12 mouse cellular contexts compared by ENCODE assay signal in the genomic region with DNA sequence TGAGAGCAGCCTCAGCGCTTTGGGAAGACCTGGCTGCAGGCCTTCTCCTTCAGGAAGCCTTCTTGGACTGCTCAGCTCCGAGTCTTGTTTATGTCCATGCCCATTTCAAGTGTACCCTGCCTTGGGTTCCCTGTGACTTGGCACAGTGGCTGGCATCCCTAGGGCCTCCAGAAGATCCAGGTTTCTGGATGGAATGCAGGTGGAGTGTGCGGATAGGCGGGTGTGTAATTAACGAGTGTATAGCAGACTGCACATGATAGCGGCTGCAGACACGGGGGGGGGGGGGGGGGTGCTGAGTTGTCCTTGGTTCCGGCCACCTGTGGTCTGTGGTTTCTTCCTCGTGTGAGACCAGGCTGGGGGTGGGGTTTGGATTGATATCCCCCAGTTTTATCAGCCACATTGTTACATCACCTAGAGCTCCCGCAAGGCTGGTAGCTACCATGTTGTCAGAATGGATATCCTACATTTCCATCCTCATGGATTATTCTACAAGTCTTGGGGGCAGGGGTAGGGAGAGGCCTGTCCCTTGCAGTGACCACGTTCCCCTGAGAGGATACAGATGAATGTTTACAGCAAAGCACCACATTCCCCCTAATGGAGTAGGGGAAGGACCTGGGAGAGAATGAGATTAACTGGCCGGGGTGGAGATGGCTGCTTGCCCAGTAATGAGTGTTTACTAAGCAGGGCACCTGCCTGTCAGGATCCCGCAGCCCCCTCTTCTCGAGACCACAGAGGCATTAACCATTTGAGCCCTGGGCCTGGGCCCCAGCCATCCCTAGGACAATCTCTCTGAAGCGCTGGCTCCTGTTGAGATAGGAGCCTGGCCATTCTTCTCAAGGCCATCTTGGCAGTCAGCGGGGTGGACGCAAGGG. TPM values are rescaled to one million over a fixed set of nuclear protein-coding genes. Genes with fewer than 3 reads are reported as not detected.
DNase-seq lines count a peak whose midpoint lies in the region; ATAC-seq and TF ChIP-seq lines count a peak whose summit lies in the region.
"Had no signal": no experiment of that assay in that cellular context is flagged by ENCODE, and none has a peak within 500 bp of the region (broad histone marks: within the 10 kb centered on the region; RNA-seq: fewer than 3 reads in every experiment).

No protein-coding gene starts in this region.

- no peaks in the 10 kb centered on the region for H3K36me3 ChIP-seq in midbrain, embryonic 13.5 days
- no peaks in the 10 kb centered on the region for H3K36me3 ChIP-seq in midbrain, embryonic 11.5 days (ENCODE audit: control insufficient read depth, insufficient read depth, low read length)
- H3K36me3 ChIP-seq in lung, embryonic 14.5 days (ENCODE audit: insufficient read depth) = no peaks in the 10 kb centered on the region
- no peaks in the 10 kb centered on the region for H3K36me3 ChIP-seq in stomach, embryonic 15.5 days

- H3K4me3 ChIP-seq in midbrain, embryonic 13.5 days (replicated peaks) = no peak overlapping the region
- no peak overlapping the region for H3K4me3 ChIP-seq in midbrain, embryonic 11.5 days (ENCODE audit: low read depth, low read length)
- H3K4me3 ChIP-seq in lung, embryonic 14.5 days (ENCODE audit: low read depth, low read length) = no peak overlapping the region
- H3K4me3 ChIP-seq in stomach, embryonic 15.5 days (replicated peaks) = no peak overlapping the region

- DNase-seq in adrenal gland, postnatal 14 days = peak; percentile 37
- no peak for DNase-seq in adrenal gland, postnatal 25 days
- no peak for DNase-seq in midbrain, embryonic 11.5 days (ENCODE audit: low spot score, missing footprints)
- peak; percentile 76 for DNase-seq in lung, embryonic 14.5 days
- no peak for DNase-seq in frontal cortex, postnatal 25 days (ENCODE audit: low spot score in 2 of 2)
- no peak for DNase-seq in urinary bladder, adult 18-20 months (ENCODE audit: low spot score in 2 of 2)
- DNase-seq: cerebellum, adult 8-10 months had no signal

- H3K27me3 ChIP-seq in midbrain, embryonic 13.5 days = no peaks in the 10 kb centered on the region
- H3K27me3 ChIP-seq in midbrain, embryonic 11.5 days (ENCODE audit: control insufficient read depth, insufficient read depth, low read length) = no peaks in the 10 kb centered on the region
- no peaks in the 10 kb centered on the region for H3K27me3 ChIP-seq in lung, embryonic 14.5 days (ENCODE audit: insufficient read depth, low read length)
- H3K27me3 ChIP-seq in stomach, embryonic 15.5 days (replicated peaks) = no peaks in the 10 kb centered on the region

- no peak for TF ChIP-seq CTCF in lung, embryonic 14.5 days (IDR thresholded peaks at IDR 0.05; ENCODE audit: low read depth)

- no peak overlapping the region for H3K4me2 ChIP-seq in midbrain, embryonic 13.5 days (replicated peaks)
- no peak overlapping the region for H3K4me2 ChIP-seq in midbrain, embryonic 11.5 days
- no peak overlapping the region for H3K4me2 ChIP-seq in lung, embryonic 14.5 days
- no peak overlapping the region for H3K4me2 ChIP-seq in stomach, embryonic 15.5 days

- no peaks in the 10 kb centered on the region for H3K9me3 ChIP-seq in midbrain, embryonic 13.5 days
- no peaks in the 10 kb centered on the region; the same call in 1 of the 2 replicates for H3K9me3 ChIP-seq in midbrain, embryonic 11.5 days (ENCODE audit: control insufficient read depth, low read length)
- H3K9me3 ChIP-seq in lung, embryonic 14.5 days (ENCODE audit: low read depth, low read length) = no peaks in the 10 kb centered on the region
- H3K9me3 ChIP-seq in stomach, embryonic 15.5 days = no peaks in the 10 kb centered on the region

- no peak overlapping the region; the same call in 1 of the 2 replicates for H3K27ac ChIP-seq in midbrain, embryonic 13.5 days
- H3K27ac ChIP-seq in midbrain, embryonic 11.5 days (ENCODE audit: low read depth, low read length) = no peak overlapping the region
- peak overlapping the region; percentile 44; the same call in 1 of the 2 replicates for H3K27ac ChIP-seq in lung, embryonic 14.5 days (ENCODE audit: low read depth)
- H3K27ac ChIP-seq in stomach, embryonic 15.5 days = no peak overlapping the region; the same call in 1 of the 2 replicates

- ATAC-seq in midbrain, embryonic 13.5 days = peak; percentile 80
- ATAC-seq in midbrain, embryonic 11.5 days (ENCODE audit: low FRiP score) = no peak
- peak; percentile 70; the same call in 1 of the 2 replicates for ATAC-seq in lung, embryonic 14.5 days (ENCODE audit: insufficient read depth)
- ATAC-seq in stomach, embryonic 15.5 days (ENCODE audit: insufficient read depth, low FRiP score, low read depth) = peak; percentile 45; the same call in 1 of the 2 replicates

- WGBS in midbrain, embryonic 13.5 days = 57% methylated on average over 17 of the region's 17 CpGs
- 71% methylated on average over 16 of the region's 17 CpGs for WGBS in midbrain, embryonic 11.5 days
- WGBS in lung, embryonic 14.5 days = 42% methylated on average over 17 of the region's 17 CpGs
- WGBS in stomach, embryonic 15.5 days = 45% methylated on average over 16 of the region's 17 CpGs

- H3K9ac ChIP-seq in midbrain, embryonic 13.5 days (replicated peaks) = no peak overlapping the region
- H3K9ac ChIP-seq in midbrain, embryonic 11.5 days (ENCODE audit: low read length) = no peak overlapping the region
- no peak overlapping the region for H3K9ac ChIP-seq in lung, embryonic 14.5 days
- no peak overlapping the region for H3K9ac ChIP-seq in stomach, embryonic 15.5 days

- H3K4me1 ChIP-seq in midbrain, embryonic 13.5 days (replicated peaks) = peaks cover 5% of the 10 kb centered on the region; the same call in 1 of the 2 replicates
- no peaks in the 10 kb centered on the region for H3K4me1 ChIP-seq in midbrain, embryonic 11.5 days (ENCODE audit: control insufficient read depth, insufficient read depth, low read length)
- no peaks in the 10 kb centered on the region for H3K4me1 ChIP-seq in lung, embryonic 14.5 days (ENCODE audit: insufficient read depth)
- peaks cover 11% of the 10 kb centered on the region; the same call in 1 of the 2 replicates for H3K4me1 ChIP-seq in stomach, embryonic 15.5 days

RNA-seq across cellular contexts. Expression of a gene that starts 15.1 kb away (rescaled TPM):
- total RNA-seq in adrenal gland, postnatal 14 days (2021) = 3.9 and 5.1 TPM in 2 replicates
- total RNA-seq in adrenal gland, postnatal 25 days (2021) = 2.8 and 4.3 TPM in 2 replicates
- 0.84 and 1.2 TPM in 2 replicates for polyA plus RNA-seq in midbrain, embryonic 13.5 days (2015; fragmentation: Nextera tagmentation; extraction: Ambion mirVana)
- polyA plus RNA-seq in midbrain, embryonic 11.5 days (2014; fragmentation: Nextera tagmentation; extraction: Ambion mirVana) = 1.1 and 1.3 TPM in 2 replicates
- polyA plus RNA-seq in lung, embryonic 14.5 days (2014; fragmentation: Nextera tagmentation; extraction: Ambion mirVana) = 33.6 and 37.3 TPM in 2 replicates
- polyA plus RNA-seq in stomach, embryonic 15.5 days (2015; fragmentation: Nextera tagmentation; extraction: Ambion mirVana) = 29.0 and 32.7 TPM in 2 replicates

RNA-seq across cellular contexts. Expression of a gene that starts 22.8 kb away (rescaled TPM):
- not detected in 2 replicates for total RNA-seq in adrenal gland, postnatal 14 days (2021)
- not detected in 2 replicates for total RNA-seq in adrenal gland, postnatal 25 days (2021)
- not detected in 2 replicates for polyA plus RNA-seq in midbrain, embryonic 13.5 days (2015; fragmentation: Nextera tagmentation; extraction: Ambion mirVana)
- polyA plus RNA-seq in midbrain, embryonic 11.5 days (2014; fragmentation: Nextera tagmentation; extraction: Ambion mirVana) = not detected in 2 replicates
- polyA plus RNA-seq in lung, embryonic 14.5 days (2014; fragmentation: Nextera tagmentation; extraction: Ambion mirVana) = not detected in 2 replicates
- not detected in 2 replicates for polyA plus RNA-seq in stomach, embryonic 15.5 days (2015; fragmentation: Nextera tagmentation; extraction: Ambion mirVana)
- total RNA-seq: liver, adult 2 months had no signal
- polyA plus RNA-seq: large intestine, adult 2 months; liver, adult 2 months; urinary bladder, adult 2 months had no signal

Comparison
In these comparisons a context has a peak if more than half of its experiments do, and no peak if none do; other contexts are left out.
1. DNase-seq: peak in adrenal gland, postnatal 14 days (single experiment) and lung, embryonic 14.5 days (single experiment); none in adrenal gland, postnatal 25 days (single experiment), midbrain, embryonic 11.5 days (single experiment), frontal cortex, postnatal 25 days (0 of 2) and urinary bladder, adult 18-20 months (0 of 2).
2. RNA of a gene that starts 15.1 kb away (polyA plus RNA-seq): 33.6 to 37.3 TPM in lung, embryonic 14.5 days and 29.0 to 32.7 TPM in stomach, embryonic 15.5 days; 1.1 to 1.3 TPM in midbrain, embryonic 11.5 days and 0.84 to 1.2 TPM in midbrain, embryonic 13.5 days; every median in the first group is over 10 times any median in the second.